Mouse (Mus musculus): ENCODE measurements around the gene Pitpnc1. TPM values are rescaled to one million over a fixed set of nuclear protein-coding genes. Genes with fewer than 3 reads are reported as not detected.

The Pitpnc1 gene
- polyA plus RNA-seq, 1 experiment = 0.74 TPM

DNA sequence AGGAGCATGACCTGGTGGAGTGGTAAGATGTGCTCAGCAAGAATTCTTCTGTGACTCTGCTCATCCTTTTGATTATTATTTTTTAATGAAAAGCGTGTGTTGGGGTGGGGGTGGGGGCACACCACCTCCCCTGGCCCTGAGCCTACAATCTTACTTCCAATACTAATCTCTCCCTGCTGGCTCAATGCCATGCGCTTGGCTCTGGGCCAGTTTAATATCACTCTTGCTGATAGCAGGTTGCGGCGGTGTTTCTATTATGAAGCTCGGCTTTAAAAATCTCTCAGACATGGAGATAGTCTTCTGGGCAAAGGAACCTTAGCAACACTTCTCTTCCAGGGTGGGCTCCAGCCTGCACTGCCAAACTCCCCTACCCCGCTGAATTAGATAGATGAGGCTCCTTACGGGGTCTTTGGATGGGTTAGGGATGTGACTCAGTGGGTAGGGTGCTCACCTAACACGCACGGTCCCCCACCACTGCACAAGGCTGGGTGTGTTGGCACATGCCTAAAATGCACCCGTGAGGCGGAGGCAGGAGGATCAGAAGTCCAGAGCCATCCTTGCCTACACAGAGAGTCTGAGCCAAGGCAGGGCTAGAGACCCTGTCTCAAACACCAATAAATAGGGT is 198.0 kb downstream of the Pitpnc1 start:
- no peaks in the 10 kb centered on the region for H3K79me2 ChIP-seq (ENCODE audit: control insufficient read depth, insufficient read depth)
- no peak overlapping the region for H3K4me2 ChIP-seq (ENCODE audit: low read depth)

DNA sequence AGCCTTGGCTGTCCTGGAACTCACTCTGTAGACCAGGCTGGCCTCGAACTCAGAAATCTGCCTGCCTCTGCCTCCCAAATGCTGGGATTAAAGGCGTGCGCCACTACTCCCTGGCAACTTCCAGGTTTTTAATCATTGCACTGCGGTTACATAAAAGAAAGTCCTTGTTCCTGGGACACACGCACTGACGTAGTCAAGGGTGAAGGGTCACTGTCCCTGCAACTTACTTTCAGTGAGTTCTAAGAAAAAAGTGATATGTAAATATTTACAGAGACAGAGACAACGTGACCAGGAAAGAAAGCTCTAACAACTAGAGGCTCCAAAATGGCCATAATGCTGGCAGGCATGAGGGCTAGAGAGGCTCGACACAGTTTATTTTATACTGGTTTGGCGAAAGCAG is 199.9 kb downstream of the Pitpnc1 start:
- no peaks in the 10 kb centered on the region for H3K79me2 ChIP-seq (ENCODE audit: control insufficient read depth, insufficient read depth)
- peaks cover 9% of the 10 kb centered on the region for H3K27me3 ChIP-seq (ENCODE audit: control insufficient read depth, insufficient read depth, insufficient read length)
- no peaks in the 10 kb centered on the region for H3K36me3 ChIP-seq (ENCODE audit: control insufficient read depth, insufficient read depth)
- no peak for TF ChIP-seq POLR2AphosphoS2 (IDR thresholded peaks at IDR 0.05; ENCODE audit: insufficient read length, low read depth)
- no peak for TF ChIP-seq MYOG (IDR thresholded peaks at IDR 0.05; ENCODE audit: control insufficient read depth in 1 of 3, insufficient read depth in 1 of 3, insufficient read length in 2 of 3, low read depth in 2 of 3)
- no peak for TF ChIP-seq USF1 (IDR thresholded peaks at IDR 0.05; ENCODE audit: low read depth)
- no peak for TF ChIP-seq MAX (IDR thresholded peaks at IDR 0.05; ENCODE audit: low read depth)
- no peak for TF ChIP-seq CEBPB (IDR thresholded peaks at IDR 0.05; ENCODE audit: insufficient read depth, poor library complexity, severe bottlenecking)
- no peak for TF ChIP-seq TCF3 (IDR thresholded peaks at IDR 0.05; ENCODE audit: insufficient read length, low read depth)
- no peak for TF ChIP-seq TCF12 (IDR thresholded peaks at IDR 0.05; ENCODE audit: insufficient read depth, poor library complexity, severe bottlenecking)
- TF ChIP-seq REST (IDR thresholded peaks at IDR 0.05; ENCODE audit: insufficient read depth, insufficient read length) = no peak
- TF ChIP-seq POLR2A (IDR thresholded peaks at IDR 0.05; ENCODE audit: insufficient read length, low read depth) = no peak
- TF ChIP-seq E2F4 (IDR thresholded peaks at IDR 0.05; ENCODE audit: insufficient read depth) = no peak
- no peak for TF ChIP-seq MYOD1 (IDR thresholded peaks at IDR 0.05; ENCODE audit: control insufficient read depth in 1 of 3, insufficient read length in 2 of 3, low read depth in 2 of 3)
- no peak for TF ChIP-seq SRF (IDR thresholded peaks at IDR 0.05; ENCODE audit: control insufficient read depth, insufficient read length, low read depth)
- no peak overlapping the region for H3K4me3 ChIP-seq
- H3ac ChIP-seq (ENCODE audit: control insufficient read depth, insufficient read length) = no peak overlapping the region
- H3K4me2 ChIP-seq (ENCODE audit: low read depth) = no peak overlapping the region

More for the DNA sequence above, 198.0 kb downstream of the Pitpnc1 start:
- Histone ChIP-seq H3K4me3 (no peak overlapping the region), H3K27me3 (ENCODE audit: control insufficient read depth, insufficient read depth, insufficient read length) (peaks cover 25% of the 10 kb centered on the region), H3K36me3 (ENCODE audit: control insufficient read depth, insufficient read depth) (no peaks in the 10 kb centered on the region), H3ac (ENCODE audit: control insufficient read depth, insufficient read length) (no peak overlapping the region)
- TF ChIP-seq TCF3 (IDR thresholded peaks at IDR 0.05; ENCODE audit: insufficient read length, low read depth) (no peak), SRF (IDR thresholded peaks at IDR 0.05; ENCODE audit: control insufficient read depth, insufficient read length, low read depth) (no peak), E2F4 (IDR thresholded peaks at IDR 0.05; ENCODE audit: insufficient read depth) (no peak), MYOG (IDR thresholded peaks at IDR 0.05; ENCODE audit: control insufficient read depth in 1 of 3, insufficient read depth in 1 of 3, insufficient read length in 2 of 3, low read depth in 2 of 3) (no peak), POLR2A (IDR thresholded peaks at IDR 0.05; ENCODE audit: insufficient read length, low read depth) (no peak)

DNA sequence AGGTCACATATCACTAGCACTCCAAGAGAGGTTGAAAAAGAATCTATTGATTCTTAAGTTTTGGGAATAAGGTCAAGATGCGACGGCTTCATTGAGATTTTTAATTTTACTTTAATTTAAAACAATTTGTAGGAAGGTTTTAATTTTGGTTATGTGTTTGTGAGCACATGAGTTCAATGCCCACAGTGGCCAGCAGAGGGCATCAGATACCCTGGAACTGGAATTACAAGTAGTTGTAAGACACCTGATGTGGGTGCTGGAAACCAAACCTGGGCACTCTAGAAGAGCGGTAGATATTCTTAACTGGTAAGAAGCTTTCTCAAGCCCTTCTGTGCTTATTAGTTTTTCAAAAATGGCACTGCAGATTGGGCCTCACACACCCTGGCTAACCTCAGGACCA is 203.0 kb downstream of the Pitpnc1 start:
- H3K79me2 ChIP-seq (ENCODE audit: control insufficient read depth, insufficient read depth) = no peaks in the 10 kb centered on the region
- H3K27me3 ChIP-seq (ENCODE audit: control insufficient read depth, insufficient read depth, insufficient read length) = peaks cover 11% of the 10 kb centered on the region
- no peak overlapping the region for H3K4me3 ChIP-seq
- H3K4me2 ChIP-seq (ENCODE audit: low read depth) = no peak overlapping the region
- H3K36me3 ChIP-seq (ENCODE audit: control insufficient read depth, insufficient read depth) = no peaks in the 10 kb centered on the region
- no peak overlapping the region for H3ac ChIP-seq (ENCODE audit: control insufficient read depth, insufficient read length)
- TF ChIP-seq TCF12 (IDR thresholded peaks at IDR 0.05; ENCODE audit: insufficient read depth, poor library complexity, severe bottlenecking) = no peak
- TF ChIP-seq POLR2A (IDR thresholded peaks at IDR 0.05; ENCODE audit: insufficient read length, low read depth) = no peak
- TF ChIP-seq TCF3 (IDR thresholded peaks at IDR 0.05; ENCODE audit: insufficient read length, low read depth) = no peak
- TF ChIP-seq E2F4 (IDR thresholded peaks at IDR 0.05; ENCODE audit: insufficient read depth) = no peak
- no peak for TF ChIP-seq USF1 (IDR thresholded peaks at IDR 0.05; ENCODE audit: low read depth)
- no peak for TF ChIP-seq REST (IDR thresholded peaks at IDR 0.05; ENCODE audit: insufficient read depth, insufficient read length)
- TF ChIP-seq CEBPB (IDR thresholded peaks at IDR 0.05; ENCODE audit: insufficient read depth, poor library complexity, severe bottlenecking) = no peak
- TF ChIP-seq MYOD1 (IDR thresholded peaks at IDR 0.05; ENCODE audit: control insufficient read depth in 1 of 3, insufficient read length in 2 of 3, low read depth in 2 of 3) = no peak
- no peak for TF ChIP-seq MYOG (IDR thresholded peaks at IDR 0.05; ENCODE audit: control insufficient read depth in 1 of 3, insufficient read depth in 1 of 3, insufficient read length in 2 of 3, low read depth in 2 of 3)
- no peak for TF ChIP-seq SRF (IDR thresholded peaks at IDR 0.05; ENCODE audit: control insufficient read depth, insufficient read length, low read depth)
- TF ChIP-seq POLR2AphosphoS2 (IDR thresholded peaks at IDR 0.05; ENCODE audit: insufficient read length, low read depth) = no peak
- no peak for TF ChIP-seq MAX (IDR thresholded peaks at IDR 0.05; ENCODE audit: low read depth)

DNA sequence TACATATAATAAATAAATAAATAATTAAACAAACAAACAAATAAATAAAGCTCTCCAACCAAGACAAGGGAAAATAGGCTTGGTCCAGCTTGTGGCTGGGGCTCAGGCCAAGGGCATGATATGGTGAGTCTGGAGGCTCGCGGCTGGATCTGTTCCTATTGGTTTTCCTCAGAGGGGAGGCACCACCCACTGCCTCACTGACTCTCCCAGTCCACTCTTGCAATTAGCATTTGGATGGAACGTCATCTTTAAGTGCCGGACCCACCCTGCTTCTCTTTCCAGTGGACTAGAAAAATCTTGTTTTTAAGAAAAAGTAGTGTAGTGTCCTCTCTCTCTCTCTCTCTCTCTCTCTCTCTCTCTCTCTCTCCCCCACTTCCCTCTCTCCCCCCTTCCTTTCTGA is 204.6 kb downstream of the Pitpnc1 start:
- Histone ChIP-seq H3K4me3 (no peak overlapping the region), H3K36me3 (ENCODE audit: control insufficient read depth, insufficient read depth) (no peaks in the 10 kb centered on the region), H3K27me3 (ENCODE audit: control insufficient read depth, insufficient read depth, insufficient read length) (peaks cover 13% of the 10 kb centered on the region), H3ac (ENCODE audit: control insufficient read depth, insufficient read length) (no peak overlapping the region), H3K4me2 (ENCODE audit: low read depth) (no peak overlapping the region), H3K79me2 (ENCODE audit: control insufficient read depth, insufficient read depth) (no peaks in the 10 kb centered on the region)
- TF ChIP-seq USF1 (IDR thresholded peaks at IDR 0.05; ENCODE audit: low read depth) (no peak), SRF (IDR thresholded peaks at IDR 0.05; ENCODE audit: control insufficient read depth, insufficient read length, low read depth) (no peak), TCF3 (IDR thresholded peaks at IDR 0.05; ENCODE audit: insufficient read length, low read depth) (no peak), REST (IDR thresholded peaks at IDR 0.05; ENCODE audit: insufficient read depth, insufficient read length) (no peak), TCF12 (IDR thresholded peaks at IDR 0.05; ENCODE audit: insufficient read depth, poor library complexity, severe bottlenecking) (no peak), MYOD1 (IDR thresholded peaks at IDR 0.05; ENCODE audit: control insufficient read depth in 1 of 3, insufficient read length in 2 of 3, low read depth in 2 of 3) (no peak), POLR2A (IDR thresholded peaks at IDR 0.05; ENCODE audit: insufficient read length, low read depth) (no peak), CEBPB (IDR thresholded peaks at IDR 0.05; ENCODE audit: insufficient read depth, poor library complexity, severe bottlenecking) (no peak), E2F4 (IDR thresholded peaks at IDR 0.05; ENCODE audit: insufficient read depth) (no peak), MAX (IDR thresholded peaks at IDR 0.05; ENCODE audit: low read depth) (no peak), POLR2AphosphoS2 (IDR thresholded peaks at IDR 0.05; ENCODE audit: insufficient read length, low read depth) (no peak), MYOG (IDR thresholded peaks at IDR 0.05; ENCODE audit: control insufficient read depth in 1 of 3, insufficient read depth in 1 of 3, insufficient read length in 2 of 3, low read depth in 2 of 3) (no peak)
